Mouse (Mus musculus) spleen, embryonic (tissue): ENCODE measurements at regions not wholly inside any gene's neighbourhood (a gene's known extent, or its start where the extent isn't known, plus 50 kb on each side); places are given as distances from the start of the nearest gene placed in this dataset.
"Not testable (repeated sequence)": the region's sequence is repeated elsewhere in the genome, so short reads cannot be mapped to it uniquely, and the experiment has no call there.

Source experiments
- CTCF ChIA-PET: fragments of 350-600 bp; sonication (Branson Sonifier 250); formaldehyde crosslinking; loops from one replicate; lab custom pipeline; 2022; lab: Charles Lee

GRCm38 (mm10) chr1:161632098-161632497, 137.6 kb downstream of the Tnfsf18 start:
- CTCF ChIA-PET, result no interaction called here

GRCm38 (mm10) chr1:161621291-161621690, 126.8 kb downstream of the Tnfsf18 start:
- CTCF ChIA-PET, result no interaction called here

GRCm38 (mm10) chr1:161614091-161614490, 119.6 kb downstream of the Tnfsf18 start:
- CTCF ChIA-PET, result not testable (repeated sequence)

DNA sequence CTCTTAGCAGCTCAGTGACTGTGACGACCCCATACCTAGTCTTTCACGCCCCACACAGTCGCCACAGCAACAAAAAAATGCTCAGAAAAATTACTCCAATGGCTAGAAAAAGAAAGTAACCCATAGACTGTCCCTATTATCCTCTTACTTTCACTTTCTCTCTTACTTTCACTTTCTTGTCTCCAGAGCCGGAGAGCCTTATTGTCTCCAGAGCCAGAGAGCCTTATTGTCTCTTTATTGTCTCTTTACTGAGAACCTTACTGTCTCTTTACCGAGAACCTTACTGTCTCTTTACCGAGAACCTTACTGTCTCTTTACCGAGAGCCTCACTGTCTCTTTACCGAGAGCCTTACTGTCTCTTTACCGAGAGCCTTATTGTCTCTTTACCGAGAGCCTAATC, 119.2 kb downstream of the Tnfsf18 start:
- CTCF ChIA-PET, result not testable (repeated sequence)

DNA sequence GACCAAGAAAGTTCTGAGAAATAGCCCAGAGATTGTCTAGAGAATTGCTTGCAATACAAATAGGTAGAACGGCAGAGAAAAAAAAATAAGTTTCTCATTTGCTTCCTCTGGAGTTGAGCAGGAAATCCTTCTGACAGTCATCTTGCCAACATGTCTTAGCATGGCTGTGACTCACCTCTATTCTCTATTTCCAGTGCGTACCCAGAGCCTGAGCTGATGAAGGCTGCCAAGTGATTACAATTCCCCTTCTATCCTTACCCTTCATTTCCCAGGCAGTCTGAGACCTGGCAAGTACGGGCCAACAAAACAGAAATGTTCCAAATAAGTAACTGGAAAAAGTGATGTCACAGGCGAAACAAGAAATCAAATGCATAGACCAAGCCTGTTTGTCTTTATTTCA, 113.0 kb downstream of the Tnfsf18 start:
- CTCF ChIA-PET, result no interaction called here

- CTCF ChIA-PET, result no interaction called here
Observed at GRCm38 (mm10) chr1:161602150-161602549, 107.7 kb downstream of the Tnfsf18 start.

DNA sequence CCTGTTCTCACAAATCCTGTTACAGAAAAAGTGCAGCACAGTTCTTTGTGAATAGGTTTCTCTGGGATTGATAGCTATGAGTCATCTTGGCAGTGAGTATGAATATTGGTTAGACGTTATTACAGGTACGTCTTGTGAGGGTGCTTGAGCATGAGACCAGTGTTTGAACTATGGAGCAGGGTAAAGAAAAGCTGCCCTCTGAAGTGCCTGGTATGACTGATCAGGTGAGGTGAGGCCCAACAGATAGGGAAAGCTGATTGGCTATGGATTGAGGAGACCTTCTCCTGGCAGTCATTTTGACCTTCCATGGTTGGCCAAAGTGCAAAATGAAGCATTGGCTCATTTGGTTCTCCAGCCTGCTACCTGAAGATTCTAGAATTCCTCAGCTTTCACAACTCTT, 106.7 kb downstream of the Tnfsf18 start:
- CTCF ChIA-PET, result no interaction called here

GRCm38 (mm10) chr1:161598167-161598566, 103.7 kb downstream of the Tnfsf18 start:
- CTCF ChIA-PET, result no interaction called here

DNA sequence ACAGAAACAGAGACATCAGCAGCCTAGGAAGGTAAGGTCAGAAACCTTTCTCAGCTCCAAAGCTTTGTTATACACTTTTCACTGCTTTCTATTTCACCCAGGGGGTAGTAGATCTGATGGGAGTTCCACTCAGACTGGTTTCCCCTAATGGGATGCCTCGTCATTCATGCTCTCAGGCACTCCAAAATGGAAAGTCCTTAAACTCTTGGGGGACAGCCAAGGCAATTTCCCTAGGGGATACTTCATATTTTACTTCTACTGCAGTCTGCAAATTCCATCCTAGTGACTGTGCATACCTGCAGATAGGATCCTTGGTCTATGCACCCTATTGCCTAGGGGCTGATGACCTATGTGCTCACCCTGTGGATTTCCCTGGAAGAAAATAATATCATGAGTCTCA, 82.1 kb downstream of the Tnfsf18 start:
- CTCF ChIA-PET, result no interaction called here

DNA sequence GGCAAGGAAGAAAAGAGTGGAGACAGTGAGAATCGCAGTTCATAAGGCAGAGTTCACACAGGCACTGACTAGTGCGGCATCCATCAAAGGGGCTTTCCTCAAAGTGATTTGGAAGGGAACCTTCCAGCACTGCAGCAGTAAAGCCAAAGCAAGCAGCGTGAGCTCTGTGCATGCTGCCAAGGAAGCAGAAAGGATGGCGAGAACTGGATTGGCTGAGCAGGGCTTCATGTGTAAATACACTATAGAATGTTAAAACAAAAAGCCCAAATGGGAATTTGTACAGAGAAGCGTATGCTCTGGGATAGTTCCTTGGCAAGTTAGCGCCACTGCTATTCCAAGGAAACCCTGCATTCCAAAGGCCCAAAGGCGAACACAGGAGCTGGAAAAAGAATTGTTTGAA, 81.5 kb downstream of the Tnfsf18 start:
- CTCF ChIA-PET, result no interaction called here

DNA sequence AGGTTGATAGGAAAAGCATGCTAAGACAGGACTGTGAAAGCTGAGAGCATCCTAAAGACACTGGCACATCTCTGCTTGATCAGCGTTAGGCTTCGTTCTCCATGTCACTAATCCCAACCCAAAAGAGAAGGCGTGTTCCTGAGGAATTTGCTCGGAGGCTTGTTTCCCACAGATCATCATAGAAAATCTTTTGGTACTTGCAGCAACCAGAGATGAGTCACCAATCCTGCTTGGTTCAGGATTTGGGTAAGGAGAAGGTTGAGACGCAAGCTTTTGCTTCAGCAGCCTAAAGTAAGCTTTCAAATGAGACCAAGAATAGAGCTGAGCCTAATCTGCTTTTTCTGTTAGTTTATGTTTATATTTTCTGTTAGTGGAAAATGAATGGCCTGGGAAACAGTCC, 80.7 kb downstream of the Tnfsf18 start:
- CTCF ChIA-PET, result no interaction called here

- CTCF ChIA-PET, result no interaction called here
Observed at GRCm38 (mm10) chr1:161570762-161571161, 76.3 kb downstream of the Tnfsf18 start.

DNA sequence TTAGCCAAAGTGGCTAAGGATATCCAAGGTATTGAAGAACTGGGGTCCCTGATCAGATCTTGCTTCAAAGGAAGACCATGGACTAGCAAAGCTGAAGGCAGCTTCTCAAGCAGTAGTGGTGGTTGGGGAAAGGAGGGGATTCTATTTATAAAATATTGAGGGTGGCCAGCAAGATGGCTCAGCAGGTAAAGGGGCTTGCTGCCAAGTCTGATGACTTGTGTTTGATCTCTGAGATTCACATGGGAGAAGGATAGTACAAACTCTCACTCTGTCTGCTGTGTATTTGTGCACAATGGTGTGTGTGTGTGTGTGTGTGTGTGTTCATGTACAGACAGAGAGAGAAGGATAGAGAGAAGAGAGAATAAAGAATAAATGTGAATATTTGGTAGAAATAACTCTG, 73.4 kb downstream of the Tnfsf18 start:
- CTCF ChIA-PET, result no interaction called here

- CTCF ChIA-PET, result no interaction called here
Observed at GRCm38 (mm10) chr1:161560368-161560767, 65.9 kb downstream of the Tnfsf18 start.
